Mouse (Mus musculus): ENCODE data around the gene Pidd1. TPM values are rescaled to one million over a fixed set of nuclear protein-coding genes. Genes with fewer than 3 reads are reported as not detected.

Gene Pidd1
- polyA plus RNA-seq, 2 experiments: 6.1 to 15.5 TPM

GRCm38 (mm10) chr7:141391625-141392551 lies 51.9 kb downstream of the Pidd1 start, which contains the start of gene Taldo1:
Gene Taldo1, plus strand, starts transcription at chr7:141392199.
- H3K4me1 ChIP-seq (replicated peaks; ENCODE audit: control insufficient read depth in 2 of 2, insufficient read depth in 2 of 2, low read length in 1 of 2): peaks cover 57 to 69% of the 10 kb centered on the region in 2 experiments
- peak within 1 kb of the TSS; percentile 97 for H3K9ac ChIP-seq (replicated peaks)
- TF ChIP-seq EP300 (IDR thresholded peaks at IDR 0.05; ENCODE audit: low read depth) (no peak), CTCF (IDR thresholded peaks at IDR 0.05; ENCODE audit: low read depth) (0 out of 2 replicates have a peak, but pooled peaks have one; percentile 2)
- under 1% methylated on average over 57 of the region's 57 CpGs for WGBS (ENCODE audit: insufficient replicate concordance)
- ATAC-seq (ENCODE audit: insufficient read depth): peak; percentile 80
- H3K9me3 ChIP-seq (ENCODE audit: control insufficient read depth, low read length): no peaks in the 10 kb centered on the region
- no peaks in the 10 kb centered on the region for H3K27me3 ChIP-seq (ENCODE audit: control insufficient read depth, insufficient read depth, low read length)
- peaks cover 17% of the 10 kb centered on the region for H3K36me3 ChIP-seq (replicated peaks; ENCODE audit: control insufficient read depth, insufficient read depth, low read depth)
- peak within 1 kb of the TSS; percentile 99 for H3K27ac ChIP-seq
- peak; percentile 97 to 98 (median 97) for DNase-seq (ENCODE audit: low read depth in 3 of 3, low spot score in 3 of 3)
- peak within 1 kb of the TSS; percentile 98 for H3K4me2 ChIP-seq (ENCODE audit: low read depth)
- peak within 1 kb of the TSS; percentile 86 to 90 for H3K4me3 ChIP-seq (ENCODE audit: insufficient read depth in 1 of 2, low read depth in 2 of 2, low read length in 2 of 2)

- Histone ChIP-seq H3K9ac (replicated peaks) (peak overlapping the region; percentile 49), H3K9me3 (ENCODE audit: control insufficient read depth, low read length) (no peaks in the 10 kb centered on the region), H3K36me3 (replicated peaks; ENCODE audit: control insufficient read depth, insufficient read depth, low read depth) (peaks cover 4% of the 10 kb centered on the region), H3K27me3 (ENCODE audit: control insufficient read depth, insufficient read depth, low read length) (no peaks in the 10 kb centered on the region), H3K4me2 (ENCODE audit: low read depth) (peak overlapping the region; percentile 98), H3K4me3 (ENCODE audit: insufficient read depth in 1 of 2, low read depth in 2 of 2, low read length in 2 of 2) (peak overlapping the region in 1 of 2 experiments; percentile 86; a peak in 2 of 4 replicates), H3K4me1 (replicated peaks; ENCODE audit: control insufficient read depth in 2 of 2, insufficient read depth in 2 of 2, low read length in 1 of 2) (peaks cover 59 to 71% of the 10 kb centered on the region in 2 experiments), H3K27ac (peak overlapping the region; percentile 99)
- 44% methylated on average over 9 of the region's 9 CpGs for WGBS (ENCODE audit: insufficient replicate concordance)
- TF ChIP-seq CTCF (IDR thresholded peaks at IDR 0.05; ENCODE audit: low read depth): no peak
- no peak for TF ChIP-seq EP300 (IDR thresholded peaks at IDR 0.05; ENCODE audit: low read depth)
- no peak for ATAC-seq (ENCODE audit: insufficient read depth)
- DNase-seq (ENCODE audit: low read depth in 3 of 3, low spot score in 3 of 3): no peak
Observed at GRCm38 (mm10) chr7:141390326-141391259, 53.2 kb downstream of the Pidd1 start.

GRCm38 (mm10) chr7:141388487-141389109 lies 55.2 kb downstream of the Pidd1 start:
- Histone ChIP-seq H3K4me2 (ENCODE audit: low read depth) (peak overlapping the region; percentile 41), H3K9ac (replicated peaks) (peak overlapping the region; percentile 48), H3K4me1 (replicated peaks; ENCODE audit: control insufficient read depth in 2 of 2, insufficient read depth in 2 of 2, low read length in 1 of 2) (peaks cover 47 to 55% of the 10 kb centered on the region in 2 experiments), H3K27ac (peak overlapping the region; percentile 99), H3K4me3 (ENCODE audit: insufficient read depth in 1 of 2, low read depth in 2 of 2, low read length in 2 of 2) (no peak overlapping the region), H3K27me3 (ENCODE audit: control insufficient read depth, insufficient read depth, low read length) (no peaks in the 10 kb centered on the region), H3K36me3 (replicated peaks; ENCODE audit: control insufficient read depth, insufficient read depth, low read depth) (no peaks in the 10 kb centered on the region), H3K9me3 (ENCODE audit: control insufficient read depth, low read length) (no peaks in the 10 kb centered on the region)
- ATAC-seq (ENCODE audit: insufficient read depth): peak; percentile 15
- 15% methylated on average over 3 of the region's 3 CpGs for WGBS (ENCODE audit: insufficient replicate concordance)
- no peak for DNase-seq (ENCODE audit: low read depth in 3 of 3, low spot score in 3 of 3)
- TF ChIP-seq EP300 (IDR thresholded peaks at IDR 0.05; ENCODE audit: low read depth) (peak; percentile 80), CTCF (IDR thresholded peaks at IDR 0.05; ENCODE audit: low read depth) (no peak)

Other genes starting within 250 kb of the Pidd1 start
- 15.3 and 20.3 TPM in 2 replicates for gene Lrrc56, start 249.9 kb downstream of the Pidd1 start, polyA plus RNA-seq (2012; rRNA removed)
- 10.4 and 10.9 TPM in 2 replicates for gene Lrrc56, start 249.9 kb downstream of the Pidd1 start, polyA plus RNA-seq (2014; fragmentation: Nextera tagmentation; extraction: Ambion mirVana)
- gene Lmntd2, start 229.9 kb downstream of the Pidd1 start, polyA plus RNA-seq (2012; rRNA removed): 2.0 and 2.3 TPM in 2 replicates
- gene Lmntd2, start 229.9 kb downstream of the Pidd1 start, polyA plus RNA-seq (2014; fragmentation: Nextera tagmentation; extraction: Ambion mirVana): 0.25 and 0.66 TPM in 2 replicates
- 21.6 and 28.3 TPM in 2 replicates for gene Rassf7, start 228.2 kb downstream of the Pidd1 start, polyA plus RNA-seq (2012; rRNA removed)
- 16.8 and 22.4 TPM in 2 replicates for gene Rassf7, start 228.2 kb downstream of the Pidd1 start, polyA plus RNA-seq (2014; fragmentation: Nextera tagmentation; extraction: Ambion mirVana)
- gene Phrf1, start 215.2 kb downstream of the Pidd1 start, polyA plus RNA-seq (2012; rRNA removed): 10.4 and 14.1 TPM in 2 replicates
- gene Phrf1, start 215.2 kb downstream of the Pidd1 start, polyA plus RNA-seq (2014; fragmentation: Nextera tagmentation; extraction: Ambion mirVana): 25.7 and 28.3 TPM in 2 replicates
- gene Irf7, start 177.5 kb downstream of the Pidd1 start, polyA plus RNA-seq (2012; rRNA removed): 4.6 and 5.4 TPM in 2 replicates
- gene Irf7, start 177.5 kb downstream of the Pidd1 start, polyA plus RNA-seq (2014; fragmentation: Nextera tagmentation; extraction: Ambion mirVana): 4.8 and 5.1 TPM in 2 replicates
- 0.07 and 0.11 TPM in 2 replicates for gene Cdhr5, start 167.2 kb downstream of the Pidd1 start, polyA plus RNA-seq (2012; rRNA removed)
- gene Cdhr5, start 167.2 kb downstream of the Pidd1 start, polyA plus RNA-seq (2014; fragmentation: Nextera tagmentation; extraction: Ambion mirVana): 0.24 and 0.27 TPM in 2 replicates
- gene Sct, start 164.9 kb downstream of the Pidd1 start, polyA plus RNA-seq (2012; rRNA removed): 0.16 TPM in 1 of 2 replicates, not detected in the other
- gene Sct, start 164.9 kb downstream of the Pidd1 start, polyA plus RNA-seq (2014; fragmentation: Nextera tagmentation; extraction: Ambion mirVana): 0.22 and 0.30 TPM in 2 replicates
- gene Drd4, start 152.0 kb downstream of the Pidd1 start, polyA plus RNA-seq (2012; rRNA removed): not detected in 2 replicates
- not detected in 2 replicates for gene Drd4, start 152.0 kb downstream of the Pidd1 start, polyA plus RNA-seq (2014; fragmentation: Nextera tagmentation; extraction: Ambion mirVana)
- 6.9 and 7.8 TPM in 2 replicates for gene Deaf1, start 116.3 kb downstream of the Pidd1 start, polyA plus RNA-seq (2012; rRNA removed)
- gene Deaf1, start 116.3 kb downstream of the Pidd1 start, polyA plus RNA-seq (2014; fragmentation: Nextera tagmentation; extraction: Ambion mirVana): 11.1 and 13.6 TPM in 2 replicates
- 10.7 and 13.6 TPM in 2 replicates for gene Tmem80, start 116.3 kb downstream of the Pidd1 start, polyA plus RNA-seq (2012; rRNA removed)
- gene Tmem80, start 116.3 kb downstream of the Pidd1 start, polyA plus RNA-seq (2014; fragmentation: Nextera tagmentation; extraction: Ambion mirVana): 11.3 and 13.0 TPM in 2 replicates
- gene Eps8l2, start 105.1 kb downstream of the Pidd1 start, polyA plus RNA-seq (2012; rRNA removed): 7.9 and 8.3 TPM in 2 replicates
- 6.6 and 7.7 TPM in 2 replicates for gene Eps8l2, start 105.1 kb downstream of the Pidd1 start, polyA plus RNA-seq (2014; fragmentation: Nextera tagmentation; extraction: Ambion mirVana)
- 212 and 266 TPM in 2 replicates for gene Taldo1, start 51.8 kb downstream of the Pidd1 start, polyA plus RNA-seq (2012; rRNA removed)
- 427 and 428 TPM in 2 replicates for gene Taldo1, start 51.8 kb downstream of the Pidd1 start, polyA plus RNA-seq (2014; fragmentation: Nextera tagmentation; extraction: Ambion mirVana)
- 13.8 and 16.9 TPM in 2 replicates for gene Gatd1, start 29.9 kb downstream of the Pidd1 start, polyA plus RNA-seq (2012; rRNA removed)
- 8.7 and 10.3 TPM in 2 replicates for gene Gatd1, start 29.9 kb downstream of the Pidd1 start, polyA plus RNA-seq (2014; fragmentation: Nextera tagmentation; extraction: Ambion mirVana)
- 0.09 TPM in 1 of 2 replicates, not detected in the other for gene Cend1, start 14.5 kb downstream of the Pidd1 start, polyA plus RNA-seq (2012; rRNA removed)
- gene Cend1, start 14.5 kb downstream of the Pidd1 start, polyA plus RNA-seq (2014; fragmentation: Nextera tagmentation; extraction: Ambion mirVana): not detected in 2 replicates
- 19.6 and 23.8 TPM in 2 replicates for gene Slc25a22, start 6.1 kb downstream of the Pidd1 start, polyA plus RNA-seq (2012; rRNA removed)
- 11.0 and 13.5 TPM in 2 replicates for gene Slc25a22, start 6.1 kb downstream of the Pidd1 start, polyA plus RNA-seq (2014; fragmentation: Nextera tagmentation; extraction: Ambion mirVana)
- 328 and 661 TPM in 2 replicates for gene Rplp2, start 3.3 kb upstream of the Pidd1 start, polyA plus RNA-seq (2012; rRNA removed)
- gene Rplp2, start 3.3 kb upstream of the Pidd1 start, polyA plus RNA-seq (2014; fragmentation: Nextera tagmentation; extraction: Ambion mirVana): 942 and 950 TPM in 2 replicates
- 6.7 TPM in 2 replicates for gene Pnpla2, start 11.2 kb upstream of the Pidd1 start, polyA plus RNA-seq (2012; rRNA removed)
- 9.0 and 9.4 TPM in 2 replicates for gene Pnpla2, start 11.2 kb upstream of the Pidd1 start, polyA plus RNA-seq (2014; fragmentation: Nextera tagmentation; extraction: Ambion mirVana)
- 1.3 and 2.6 TPM in 2 replicates for gene Cracr2b, start 17.1 kb upstream of the Pidd1 start, polyA plus RNA-seq (2012; rRNA removed)
- gene Cracr2b, start 17.1 kb upstream of the Pidd1 start, polyA plus RNA-seq (2014; fragmentation: Nextera tagmentation; extraction: Ambion mirVana): 0.89 and 1.9 TPM in 2 replicates
- gene Cd151, start 23.4 kb upstream of the Pidd1 start, polyA plus RNA-seq (2012; rRNA removed): 20.0 and 22.0 TPM in 2 replicates
- 12.8 and 13.8 TPM in 2 replicates for gene Cd151, start 23.4 kb upstream of the Pidd1 start, polyA plus RNA-seq (2014; fragmentation: Nextera tagmentation; extraction: Ambion mirVana)
- gene Polr2l, start 31.1 kb upstream of the Pidd1 start, polyA plus RNA-seq (2012; rRNA removed): 10.9 and 24.6 TPM in 2 replicates
- gene Polr2l, start 31.1 kb upstream of the Pidd1 start, polyA plus RNA-seq (2014; fragmentation: Nextera tagmentation; extraction: Ambion mirVana): 52.4 and 54.7 TPM in 2 replicates
- 32.1 and 37.4 TPM in 2 replicates for gene Tspan4, start 31.2 kb upstream of the Pidd1 start, polyA plus RNA-seq (2012; rRNA removed)
- 42.1 and 43.0 TPM in 2 replicates for gene Tspan4, start 31.2 kb upstream of the Pidd1 start, polyA plus RNA-seq (2014; fragmentation: Nextera tagmentation; extraction: Ambion mirVana)
- gene Chid1, start 95.8 kb upstream of the Pidd1 start, polyA plus RNA-seq (2012; rRNA removed): 6.3 and 12.1 TPM in 2 replicates
- gene Chid1, start 95.8 kb upstream of the Pidd1 start, polyA plus RNA-seq (2014; fragmentation: Nextera tagmentation; extraction: Ambion mirVana): 23.0 and 24.2 TPM in 2 replicates
- gene Ap2a2, start 118.1 kb upstream of the Pidd1 start, polyA plus RNA-seq (2012; rRNA removed): 19.8 and 21.0 TPM in 2 replicates
- 43.2 and 51.2 TPM in 2 replicates for gene Ap2a2, start 118.1 kb upstream of the Pidd1 start, polyA plus RNA-seq (2014; fragmentation: Nextera tagmentation; extraction: Ambion mirVana)
- 1.7 and 2.1 TPM in 2 replicates for gene Muc6, start 211.3 kb upstream of the Pidd1 start, polyA plus RNA-seq (2012; rRNA removed)
- 3.2 and 4.0 TPM in 2 replicates for gene Muc6, start 211.3 kb upstream of the Pidd1 start, polyA plus RNA-seq (2014; fragmentation: Nextera tagmentation; extraction: Ambion mirVana)
- 0.12 and 0.17 TPM in 2 replicates for gene Muc2, start 246.3 kb upstream of the Pidd1 start, polyA plus RNA-seq (2012; rRNA removed)
- 0.08 and 0.85 TPM in 2 replicates for gene Muc2, start 246.3 kb upstream of the Pidd1 start, polyA plus RNA-seq (2014; fragmentation: Nextera tagmentation; extraction: Ambion mirVana)